Mouse (Mus musculus) intestine, postnatal 0 days (tissue): ENCODE measurements around the gene Foxc1. TPM values are rescaled to one million over a fixed set of nuclear protein-coding genes. Genes with fewer than 3 reads are reported as not detected.
A peak's percentile ranks its signal among the peaks of the same experiment; 100 is the strongest.

Experiments
- ATAC-seq: fragments of 200-750 bp; cut with Nextera tagmentation; 2 replicates; pipeline ENCODE4 v1.8.0; 2017; ENCODE audit warnings: mild to moderate bottlenecking, moderate TSS enrichment, moderate library complexity
- H3K27ac ChIP-seq: fragments of 300-500 bp; sonication (generic); 2 replicates; pipeline ENCODE4 v1.5.1; 2014; ENCODE audit warnings: mild to moderate bottlenecking, low read depth, low read length, moderate library complexity
- H3K27me3 ChIP-seq: fragments of 300-500 bp; sonication (generic); replicated peaks from 2 replicates; pipeline ENCODE4 v1.6.1; 2014; ENCODE audit warnings: low read length, mixed read lengths; ENCODE audit not compliant: control insufficient read depth, insufficient read depth
- H3K36me3 ChIP-seq: fragments of 300-500 bp; sonication (generic); 2 replicates; pipeline ENCODE4 v1.6.1; 2014; ENCODE audit warnings: mild to moderate bottlenecking, moderate library complexity; ENCODE audit not compliant: control insufficient read depth, insufficient read depth
- H3K4me1 ChIP-seq: fragments of 300-500 bp; sonication (generic); replicated peaks from 2 replicates; pipeline ENCODE4 v1.6.1; 2014; ENCODE audit warnings: antibody characterized with exemption, low read length, mixed read lengths; ENCODE audit not compliant: control insufficient read depth, insufficient read depth
- H3K4me2 ChIP-seq: fragments of 300-500 bp; sonication (generic); replicated peaks from 2 replicates; pipeline ENCODE4 v1.6.1; 2014; ENCODE audit warnings: low read depth, mild to moderate bottlenecking, moderate library complexity
- H3K4me3 ChIP-seq: fragments of 300-500 bp; sonication (generic); 2 replicates; pipeline ENCODE4 v1.5.1; 2014; ENCODE audit warnings: low read depth, low read length
- H3K9ac ChIP-seq: fragments of 300-500 bp; sonication (generic); 2 replicates; pipeline ENCODE4 v1.6.1; 2014; ENCODE audit warnings: mild to moderate bottlenecking, low read depth, low read length
- H3K9me3 ChIP-seq: fragments of 300-500 bp; sonication (generic); 2 replicates; pipeline ENCODE4 v1.6.1; 2016; ENCODE audit warnings: mixed run types; ENCODE audit not compliant: control insufficient read depth
- CTCF ChIP-seq: sonication (generic); IDR thresholded peaks from 2 replicates; pipeline ENCODE4 v1.5.1; 2016; ENCODE audit warnings: low read depth, mild to moderate bottlenecking, control low read depth, antibody characterized with exemption, moderate library complexity
- WGBS: fragments of 180-500 bp; shearing (Covaris S2); extraction: QIAGEN DNeasy Blood & Tissue Kit; methylation state at CpG from one replicate; pipeline ENCODE4 v1.1.7; 2014; 5-methylcytosine and 5-hydroxymethylcytosine counted together
- polyA plus RNA-seq: library from polyadenylated mRNA; unstranded; fragments of >200 nt; fragmentation: Nextera tagmentation; extraction: Ambion mirVana; gene quantifications from 2 replicates; pipeline ENCODE4 v1.2.1, GENCODE M21; 2015

Gene Foxc1
- polyA plus RNA-seq, 1 experiment from 2014 or later, result 0.08 TPM

- Histone ChIP-seq H3K36me3 (no peaks in the 10 kb centered on the region), H3K27ac (no peak overlapping the region), H3K4me2 (no peak overlapping the region), H3K4me1 (no peaks in the 10 kb centered on the region), H3K9me3 (no peaks in the 10 kb centered on the region), H3K4me3 (no peak overlapping the region), H3K9ac (no peak overlapping the region), H3K27me3 (no peaks in the 10 kb centered on the region)
- 38% methylated on average over 17 of the region's 17 CpGs for WGBS
- no peak for TF ChIP-seq CTCF
- no peak for ATAC-seq
Measured at GRCm38 (mm10) chr13:31779281-31779981, 27.0 kb upstream of the Foxc1 start.

- Histone ChIP-seq H3K4me2 (no peak overlapping the region), H3K27ac (no peak overlapping the region), H3K4me1 (no peaks in the 10 kb centered on the region), H3K4me3 (no peak overlapping the region), H3K9me3 (no peaks in the 10 kb centered on the region), H3K9ac (no peak overlapping the region), H3K27me3 (no peaks in the 10 kb centered on the region), H3K36me3 (no peaks in the 10 kb centered on the region)
- no peak for TF ChIP-seq CTCF
- no peak for ATAC-seq
- 90% methylated on average over 3 of the region's 3 CpGs for WGBS
Measured at GRCm38 (mm10) chr13:31780299-31780698, 26.1 kb upstream of the Foxc1 start.

GRCm38 (mm10) chr13:31782063-31782462, 24.4 kb upstream of the Foxc1 start:
- H3K4me1 ChIP-seq, result no peaks in the 10 kb centered on the region
- 94% methylated on average over 2 of the region's 2 CpGs for WGBS
- no peak overlapping the region for H3K27ac ChIP-seq
- no peaks in the 10 kb centered on the region for H3K27me3 ChIP-seq
- H3K9me3 ChIP-seq, result no peaks in the 10 kb centered on the region
- no peaks in the 10 kb centered on the region for H3K36me3 ChIP-seq
- no peak for TF ChIP-seq CTCF
- ATAC-seq, result no peak
- H3K4me2 ChIP-seq, result no peak overlapping the region
- H3K4me3 ChIP-seq, result no peak overlapping the region
- H3K9ac ChIP-seq, result no peak overlapping the region

GRCm38 (mm10) chr13:31784757-31785156, 21.7 kb upstream of the Foxc1 start:
- no peak for ATAC-seq
- Histone ChIP-seq H3K36me3 (no peaks in the 10 kb centered on the region), H3K27ac (no peak overlapping the region), H3K9ac (no peak overlapping the region), H3K4me3 (no peak overlapping the region), H3K4me1 (no peaks in the 10 kb centered on the region), H3K4me2 (no peak overlapping the region), H3K9me3 (no peaks in the 10 kb centered on the region), H3K27me3 (no peaks in the 10 kb centered on the region)
- WGBS, result 71% methylated on average over 7 of the region's 7 CpGs
- no peak for TF ChIP-seq CTCF

- H3K9ac ChIP-seq, result no peak overlapping the region
- peak; percentile 53; the same call in 1 of the 2 replicates for ATAC-seq
- H3K36me3 ChIP-seq, result no peaks in the 10 kb centered on the region
Measured at GRCm38 (mm10) chr13:31792480-31793132, 13.8 kb upstream of the Foxc1 start.

GRCm38 (mm10) chr13:31793163-31793562, 13.3 kb upstream of the Foxc1 start:
- ATAC-seq, result no peak
- no peak overlapping the region for H3K4me2 ChIP-seq
- H3K4me1 ChIP-seq, result no peaks in the 10 kb centered on the region
- H3K4me3 ChIP-seq, result no peak overlapping the region
- no peak overlapping the region for H3K27ac ChIP-seq
- no peaks in the 10 kb centered on the region for H3K36me3 ChIP-seq
- WGBS, result 20% methylated on average over 5 of the region's 5 CpGs
- H3K9me3 ChIP-seq, result no peaks in the 10 kb centered on the region
- H3K27me3 ChIP-seq, result peaks cover 12% of the 10 kb centered on the region
- TF ChIP-seq CTCF, result no peak
- H3K9ac ChIP-seq, result no peak overlapping the region

More at GRCm38 (mm10) chr13:31792480-31793132, 13.8 kb upstream of the Foxc1 start:
- H3K4me2 ChIP-seq, result peak overlapping the region; percentile 49
- H3K27ac ChIP-seq, result no peak overlapping the region
- peak; percentile 99 for TF ChIP-seq CTCF
- no peaks in the 10 kb centered on the region for H3K4me1 ChIP-seq
- no peaks in the 10 kb centered on the region for H3K9me3 ChIP-seq
- H3K27me3 ChIP-seq, result peaks cover 7% of the 10 kb centered on the region; the same call in 1 of the 2 replicates
- WGBS, result 10% methylated on average over 17 of the region's 17 CpGs
- H3K4me3 ChIP-seq, result no peak overlapping the region
